Mouse (Mus musculus) megakaryocyte-erythroid progenitor cell, adult 5 weeks (primary cell): ENCODE data around the gene Gpr160. TPM values are rescaled to one million over a fixed set of nuclear protein-coding genes. Genes with fewer than 3 reads are reported as not detected.

Experiments used
- polyA plus RNA-seq: library from polyadenylated mRNA; stranded (reverse); fragments of >175 nt; gene quantifications from 2 replicates; pipeline ENCODE4 v1.2.3, GENCODE M21; 2012

Gene Gpr160
- polyA plus RNA-seq, result 1.6 and 3.7 TPM in 2 replicates

DNA sequence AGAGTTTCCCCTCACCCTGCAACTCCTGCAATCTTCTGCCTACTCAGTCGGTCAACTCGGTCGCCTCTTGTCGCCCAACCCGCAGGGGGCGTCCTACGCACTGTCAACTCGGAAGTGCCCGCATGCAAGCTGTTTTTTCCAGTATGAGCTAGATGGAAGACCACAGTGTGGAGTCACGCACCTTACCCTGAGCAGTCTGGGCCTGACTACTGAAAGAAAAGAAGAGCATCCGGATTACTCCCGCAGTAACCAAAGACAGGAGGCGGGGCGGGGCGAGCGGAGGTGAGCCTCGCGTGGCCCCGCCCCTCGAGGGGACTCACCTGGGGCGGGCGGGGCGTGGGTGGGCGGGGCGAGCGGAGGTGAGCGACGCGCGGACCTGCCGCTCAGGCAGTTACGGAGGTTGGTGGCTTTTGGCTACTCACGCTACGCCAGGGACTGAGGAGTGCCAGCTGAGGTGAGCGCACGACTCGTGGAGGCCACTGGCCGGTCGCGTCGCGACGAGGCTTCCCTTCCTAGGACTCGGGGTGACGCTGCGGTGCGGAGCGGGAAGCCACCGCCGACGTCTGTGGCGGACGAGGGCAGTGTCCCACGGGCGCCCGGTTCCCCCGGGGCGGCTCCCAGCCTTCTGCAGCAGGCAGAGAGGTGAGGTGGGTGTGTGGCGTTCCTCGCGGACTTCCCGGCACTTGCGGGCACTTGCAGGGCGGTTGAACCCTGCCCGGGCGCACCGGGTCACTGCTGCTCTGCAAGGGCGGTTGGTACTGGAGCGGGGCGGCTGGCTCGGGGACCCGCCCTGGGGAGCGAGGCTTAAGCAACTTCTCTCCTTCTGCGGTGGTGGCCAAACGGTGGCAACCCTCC, at the start of gene Gpr160:
Gene Gpr160, plus strand, starts transcription at position 347 of the 855 bp plus-strand sequence.

Other genes starting within 250 kb of the Gpr160 start
- not detected in 2 replicates for gene Lrriq4, start 211.4 kb upstream of the Gpr160 start, polyA plus RNA-seq
- 0.09 TPM in 1 of 2 replicates, not detected in the other for gene Lrrc34, start 208.1 kb upstream of the Gpr160 start, polyA plus RNA-seq
- 0.05 TPM in 1 of 2 replicates, not detected in the other for gene Lrrc31, start 156.1 kb upstream of the Gpr160 start, polyA plus RNA-seq
- gene Samd7, start 109.7 kb upstream of the Gpr160 start, polyA plus RNA-seq, result not detected in 2 replicates
- gene Sec62, start 63.1 kb upstream of the Gpr160 start, polyA plus RNA-seq, result 16.4 and 27.7 TPM in 2 replicates
- gene Phc3, start 113.5 kb downstream of the Gpr160 start, polyA plus RNA-seq, result 3.0 and 3.3 TPM in 2 replicates
- 2.8 and 3.2 TPM in 2 replicates for gene Prkci, start 139.8 kb downstream of the Gpr160 start, polyA plus RNA-seq
- 5.3 and 8.8 TPM in 2 replicates for gene Skil, start 239.1 kb downstream of the Gpr160 start, polyA plus RNA-seq